In genomic region chr3:135249104-135249503, GRCm38 (mm10) we compare ENCODE assay signal across 9 mouse cellular contexts. TPM values are rescaled to one million over a fixed set of nuclear protein-coding genes. Genes with fewer than 3 reads are reported as not detected.
A peak's percentile ranks its signal among the peaks of the same experiment; 100 is the strongest.
DNase-seq lines count a peak whose midpoint lies in the region; ATAC-seq lines count a peak whose summit lies in the region.
"Had no signal": no experiment of that assay in that cellular context is flagged by ENCODE, and none has a peak within 500 bp of the region (broad histone marks: within the 10 kb centered on the region; RNA-seq: fewer than 3 reads in every experiment).

No protein-coding gene starts in this region.

- intact Hi-C loops in heart, postnatal 36 days (cut with DNase I): no loop called here

- no peak overlapping the region for H3K4me3 ChIP-seq in kidney, embryonic 16.5 days (ENCODE audit: low read length)
- no peak overlapping the region for H3K4me3 ChIP-seq in embryonic facial prominence, embryonic 10.5 days

- no peak overlapping the region for H3K27ac ChIP-seq in kidney, embryonic 16.5 days (ENCODE audit: low read length)
- H3K27ac ChIP-seq in embryonic facial prominence, embryonic 10.5 days (replicated peaks): no peak overlapping the region

- peak; percentile 80 for ATAC-seq in kidney, embryonic 16.5 days (ENCODE audit: low FRiP score, low TSS enrichment)

- peaks cover 66% of the 10 kb centered on the region for H3K36me3 ChIP-seq in kidney, embryonic 16.5 days (ENCODE audit: insufficient read depth, low read length)
- peaks cover 96% of the 10 kb centered on the region for H3K36me3 ChIP-seq in embryonic facial prominence, embryonic 10.5 days (replicated peaks)

- H3K27me3 ChIP-seq in kidney, embryonic 16.5 days (ENCODE audit: insufficient read depth, low read length): no peaks in the 10 kb centered on the region
- no peaks in the 10 kb centered on the region for H3K27me3 ChIP-seq in embryonic facial prominence, embryonic 10.5 days (replicated peaks; ENCODE audit: low read depth, poor library complexity, severe bottlenecking)

- no peaks in the 10 kb centered on the region for H3K9me3 ChIP-seq in kidney, embryonic 16.5 days (ENCODE audit: low read length)
- H3K9me3 ChIP-seq in embryonic facial prominence, embryonic 10.5 days: no peaks in the 10 kb centered on the region

- WGBS in kidney, embryonic 16.5 days: 68% methylated on average over 6 of the region's 6 CpGs
- 84% methylated on average over 6 of the region's 6 CpGs for WGBS in embryonic facial prominence, embryonic 10.5 days

- H3K4me2 ChIP-seq in kidney, embryonic 16.5 days (replicated peaks; ENCODE audit: low read depth, low read length): no peak overlapping the region

- no peak for DNase-seq in kidney, postnatal 25 days
- peak; percentile 29 for DNase-seq in embryonic facial prominence, embryonic 10.5 days (ENCODE audit: low spot score)
- peak; percentile 11 for DNase-seq in induced T-regulatory cell, adult 2 months (ENCODE audit: low read depth)
- DNase-seq in naive thymus-derived CD4-positive, alpha-beta T cell, adult 2 months (ENCODE audit: low read depth): peak; percentile 15
- DNase-seq in adrenal gland, postnatal 4 days (ENCODE audit: low spot score in 2 of 2): no peak
- no peak for DNase-seq in left cerebral cortex, adult 18-20 months (ENCODE audit: low spot score in 2 of 2)
- DNase-seq in heart, postnatal 36 days: no peak
- DNase-seq: lung, postnatal 36 days had no signal

- H3K4me1 ChIP-seq in kidney, embryonic 16.5 days (ENCODE audit: insufficient read depth, low read length): no peaks in the 10 kb centered on the region
- H3K4me1 ChIP-seq in embryonic facial prominence, embryonic 10.5 days: no peaks in the 10 kb centered on the region

- no peak overlapping the region for H3K9ac ChIP-seq in kidney, embryonic 16.5 days (replicated peaks; ENCODE audit: low read length)

RNA-seq across cellular contexts. Expression of gene Bdh2, which starts 31.9 kb away (rescaled TPM):
- 39.0 and 46.0 TPM in 2 replicates for polyA plus RNA-seq in kidney, embryonic 16.5 days (2015; fragmentation: Nextera tagmentation; extraction: Ambion mirVana)
- polyA plus RNA-seq in embryonic facial prominence, embryonic 10.5 days (2016; fragmentation: Nextera tagmentation; extraction: Ambion mirVana): 9.7 and 10.3 TPM in 2 replicates
- 10 to 100 TPM in 1 of 2 experiments, 1 to 10 TPM in 1; 3.6 to 12.6 TPM for total RNA-seq in adrenal gland, postnatal 4 days (2021)
- 1 to 10 TPM; 3.8 to 4.6 TPM for total RNA-seq in left cerebral cortex, adult 18-20 months (2021)
- 1 to 10 TPM; 4.0 to 4.9 TPM for total RNA-seq in heart, postnatal 36 days (2021)

RNA-seq across cellular contexts. Expression of gene Cenpe, which starts 36.8 kb away (rescaled TPM):
- polyA plus RNA-seq in kidney, embryonic 16.5 days (2015; fragmentation: Nextera tagmentation; extraction: Ambion mirVana): 26.5 and 28.9 TPM in 2 replicates
- polyA plus RNA-seq in embryonic facial prominence, embryonic 10.5 days (2016; fragmentation: Nextera tagmentation; extraction: Ambion mirVana): 35.8 and 39.4 TPM in 2 replicates
- total RNA-seq in adrenal gland, postnatal 4 days (2021): 10 to 100 TPM; 11.9 to 16.7 TPM
- 1 to 10 TPM in 1 of 2 experiments, under 1 TPM in 1; 0.89 to 1.5 TPM for total RNA-seq in left cerebral cortex, adult 18-20 months (2021)
- total RNA-seq in heart, postnatal 36 days (2021): under 1 TPM; 0.76 to 0.94 TPM

RNA-seq across cellular contexts. Expression of gene Slc9b2, which starts 58.4 kb away (rescaled TPM):
- polyA plus RNA-seq in kidney, embryonic 16.5 days (2015; fragmentation: Nextera tagmentation; extraction: Ambion mirVana): 3.1 and 3.3 TPM in 2 replicates
- polyA plus RNA-seq in embryonic facial prominence, embryonic 10.5 days (2016; fragmentation: Nextera tagmentation; extraction: Ambion mirVana): 3.0 and 3.8 TPM in 2 replicates
- 1 to 10 TPM; 1.4 to 1.6 TPM for total RNA-seq in adrenal gland, postnatal 4 days (2021)
- total RNA-seq in left cerebral cortex, adult 18-20 months (2021): 1 to 10 TPM; 2.4 to 3.4 TPM
- under 1 TPM in 1 of 2 experiments, not detected in 1; 0.33 TPM for total RNA-seq in heart, postnatal 36 days (2021)

Comparison
In these comparisons a context has a peak if more than half of its experiments do, and no peak if none do; other contexts are left out.
1. DNase-seq: peak in embryonic facial prominence, embryonic 10.5 days (single experiment), induced T-regulatory cell, adult 2 months (single experiment) and naive thymus-derived CD4-positive, alpha-beta T cell, adult 2 months (single experiment); none in kidney, postnatal 25 days (0 of 2), adrenal gland, postnatal 4 days (0 of 2), left cerebral cortex, adult 18-20 months (0 of 2) and heart, postnatal 36 days (0 of 2).
2. RNA of gene Cenpe, which starts 36.8 kb away (total RNA-seq): 11.9 to 16.7 TPM in adrenal gland, postnatal 4 days; 0.89 to 1.5 TPM in left cerebral cortex, adult 18-20 months and 0.76 to 0.94 TPM in heart, postnatal 36 days; every median in the first group is over 4 times any median in the second.